Mouse (Mus musculus) heart, postnatal 10 days (tissue): ENCODE data around the gene Bysl. TPM values are rescaled to one million over a fixed set of nuclear protein-coding genes. Genes with fewer than 3 reads are reported as not detected.
A peak's percentile ranks its signal among the peaks of the same experiment; 100 is the strongest.
"Not testable (repeated sequence)": the region's sequence is repeated elsewhere in the genome, so short reads cannot be mapped to it uniquely, and the experiment has no call there.

Source experiments
- DNase-seq, 2 experiments: peaks; one replicate each; pipeline ENCODE4 v3.0.0; 2021
- intact Hi-C: fragments of 180-260 bp; cut with DNase I; formaldehyde crosslinking; loops from one replicate; pipeline ENCODE4 v1.15.1; 2025
- total RNA-seq, 2 experiments: library from RNA; stranded (reverse); gene quantifications; 2 replicates each; pipeline ENCODE4 v1.2.3; 2021

The Bysl gene
- total RNA-seq, 2 experiments from 2014 or later: 17.2 to 19.0 TPM

DNA sequence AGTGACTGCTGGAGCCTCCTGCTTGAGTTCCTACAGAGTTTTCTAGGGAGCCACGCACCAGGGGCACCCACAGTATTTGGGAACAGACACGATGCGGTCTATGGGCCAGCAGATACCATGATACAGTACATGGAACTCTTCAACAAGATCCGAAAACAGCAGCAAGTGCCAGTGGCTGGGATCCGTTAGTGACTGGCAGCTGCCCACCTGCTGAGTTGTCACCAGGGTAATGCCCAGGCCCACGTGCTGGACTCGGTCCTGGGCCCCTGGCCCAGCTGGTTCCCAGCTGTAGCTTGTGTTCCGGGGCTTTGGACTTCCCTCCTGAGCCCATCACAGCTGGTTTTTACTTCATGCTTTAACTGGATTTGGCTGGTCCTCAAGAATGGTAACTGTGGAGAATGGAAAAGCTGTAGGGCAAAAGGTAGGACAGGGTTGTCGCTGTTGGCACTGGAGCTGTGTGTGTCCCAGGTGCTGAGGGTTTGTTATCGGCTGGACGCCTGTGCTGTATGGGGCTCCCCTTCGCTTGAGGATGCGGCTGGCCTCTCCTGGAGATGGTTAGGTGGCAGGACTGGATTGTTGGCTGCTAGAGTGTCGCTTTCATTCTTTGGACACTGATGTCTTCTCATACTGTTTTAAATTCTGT lies 11.7 kb upstream of the Bysl start:
- intact Hi-C loops: no loop called here

DNA sequence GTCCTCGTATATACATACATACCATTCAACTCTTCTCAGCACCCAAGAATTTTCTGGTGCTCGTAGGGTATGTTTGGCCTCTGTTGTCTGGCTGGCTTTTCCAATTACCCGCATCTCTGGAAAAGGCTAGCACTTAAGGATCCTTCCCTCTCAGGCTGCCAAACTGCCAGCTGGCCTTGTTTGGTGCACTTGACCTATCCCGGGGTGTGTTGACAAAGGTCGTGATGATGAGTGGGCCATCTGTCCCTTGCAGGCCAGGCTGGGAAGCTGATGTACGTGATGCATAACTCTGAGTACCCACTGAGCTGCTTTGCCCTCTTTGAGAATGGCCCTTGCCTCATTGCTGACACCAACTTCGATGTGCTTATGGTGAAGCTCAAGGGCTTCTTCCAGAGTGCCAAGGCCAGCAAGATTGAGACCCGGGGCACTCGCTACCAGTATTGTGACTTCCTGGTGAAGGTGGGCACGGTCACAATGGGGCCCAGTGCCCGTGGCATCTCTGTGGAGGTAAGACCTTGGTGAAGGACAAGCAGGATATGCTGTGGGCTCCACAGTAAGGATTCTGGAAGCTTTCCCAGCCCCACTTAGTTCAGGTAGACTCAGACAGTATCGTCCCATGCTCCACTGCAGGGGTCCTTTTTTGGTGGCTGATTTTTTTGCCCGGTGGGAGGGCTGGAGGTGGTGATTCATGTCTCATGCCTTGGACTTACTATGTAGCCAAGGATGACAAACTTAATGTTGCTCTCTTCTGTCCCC lies 7.4 kb upstream of the Bysl start:
- intact Hi-C loops: no loop called here
- no peak for DNase-seq

More for the DNA sequence above, 11.7 kb upstream of the Bysl start:
- DNase-seq: no peak

DNA sequence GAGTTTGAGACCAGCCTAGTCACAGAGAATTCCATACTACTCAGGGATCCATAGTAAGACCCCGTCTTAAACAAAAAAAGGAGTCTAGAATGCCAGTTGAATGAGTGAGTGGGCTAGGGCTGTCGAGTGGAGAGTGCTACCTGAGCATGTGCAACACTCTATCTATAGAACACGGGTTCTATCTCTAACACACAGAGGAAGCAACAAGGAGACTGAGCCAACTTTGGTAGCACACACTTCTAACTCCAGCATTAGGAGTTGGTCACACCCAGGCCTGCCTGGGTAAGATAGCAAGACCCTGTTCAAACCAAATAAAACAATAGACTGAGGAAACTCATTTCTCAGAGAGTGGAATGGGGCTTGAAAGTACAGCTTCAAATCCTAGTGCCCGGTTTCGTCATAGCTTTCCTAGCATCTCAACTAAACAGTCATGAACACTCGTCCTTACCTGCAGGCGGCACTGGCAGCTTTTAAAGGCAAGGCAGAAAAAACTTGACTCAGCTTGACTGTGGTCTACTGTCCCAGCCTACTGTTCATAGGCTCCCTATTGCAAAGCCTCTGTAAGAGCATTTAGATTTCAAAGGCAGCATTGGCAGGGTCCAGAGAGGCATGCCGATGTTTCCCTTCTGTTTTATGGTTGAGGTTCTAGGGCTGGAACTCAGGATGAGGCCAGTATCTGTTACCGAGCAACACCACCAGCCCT lies 6.5 kb upstream of the Bysl start:
- DNase-seq: no peak
- intact Hi-C loops: no loop called here

DNA sequence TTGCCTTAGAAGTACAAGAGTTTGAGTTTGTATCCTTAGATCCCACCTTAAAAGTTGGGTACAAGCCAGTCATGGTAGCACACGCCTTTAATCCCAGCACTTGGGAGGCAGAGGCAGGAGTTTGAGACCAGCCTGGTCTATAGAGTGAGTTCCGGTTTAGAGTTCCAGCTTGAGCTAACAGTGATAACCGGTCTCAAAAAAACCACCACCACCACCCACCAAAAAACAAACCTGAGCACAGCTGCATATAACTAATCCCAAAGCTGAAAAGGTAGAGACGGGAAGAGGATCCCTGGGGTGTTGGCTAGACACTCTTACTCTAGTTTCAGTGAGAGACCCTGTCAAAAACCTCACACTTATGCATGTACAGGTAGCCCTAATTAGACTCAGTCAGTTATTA lies 5.4 kb upstream of the Bysl start:
- DNase-seq: no peak
- intact Hi-C loops: no loop called here

DNA sequence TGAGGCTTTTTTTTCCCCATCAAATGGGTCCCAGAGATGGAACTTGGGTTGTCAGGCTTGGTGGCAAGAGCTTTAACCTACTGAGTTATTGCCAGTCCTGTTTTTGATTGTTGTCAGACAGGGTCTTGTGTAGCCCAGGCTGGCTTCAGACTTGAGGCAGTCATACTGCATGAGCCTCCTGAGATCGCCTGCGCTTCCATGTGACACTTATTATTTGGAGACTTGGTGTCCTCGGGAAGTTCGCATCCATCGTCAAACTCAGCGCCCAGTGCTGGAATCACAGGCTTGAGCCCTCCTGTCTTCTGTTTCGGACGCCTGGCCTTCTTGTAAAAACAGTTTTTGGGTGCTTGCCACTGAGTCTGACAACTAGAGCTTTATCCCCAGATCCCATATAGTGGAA lies 4.8 kb upstream of the Bysl start:
- intact Hi-C loops: no loop called here
- no peak for DNase-seq

DNA sequence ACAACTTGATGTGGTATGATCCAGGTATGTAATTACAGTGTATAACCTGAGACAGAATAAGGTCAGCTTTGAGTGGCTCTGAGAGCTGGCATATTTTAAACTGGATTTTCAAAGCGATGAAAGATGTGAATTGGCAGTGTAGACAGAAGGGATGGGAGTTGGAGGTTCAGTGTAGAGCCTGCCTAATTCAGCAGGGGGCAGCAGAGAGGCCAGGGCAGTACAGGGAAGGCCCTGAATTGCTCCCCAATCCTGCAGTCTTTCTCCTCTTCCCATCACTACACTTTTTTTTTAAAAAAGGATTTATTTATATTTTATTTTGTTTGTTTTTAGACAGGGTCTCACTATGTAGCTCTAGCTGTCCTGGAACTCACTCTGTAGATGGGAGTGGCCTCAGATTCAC lies 2.7 kb upstream of the Bysl start:
- DNase-seq: peak; percentile 34 to 58
- intact Hi-C loops: loop anchor here (5.0 kb wide), 2 partner anchors 63 to 242 kb away; no protein-coding TSS in a partner anchor

DNA sequence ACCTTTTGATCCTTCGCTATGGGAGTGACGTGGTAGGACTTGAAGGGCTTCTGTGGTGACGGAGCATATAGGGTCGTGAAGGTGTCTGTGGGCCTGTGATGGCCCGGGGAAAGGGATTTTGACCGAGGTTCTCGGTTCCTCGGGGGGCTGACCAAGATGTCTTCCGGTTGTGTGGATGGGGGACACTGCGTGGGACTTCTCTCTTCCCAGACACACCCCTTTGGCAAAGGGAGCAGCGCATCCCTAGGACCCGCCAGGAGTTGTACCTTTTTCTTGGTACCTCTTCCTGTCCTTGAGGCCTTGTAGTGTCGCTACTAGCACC lies 330 bp upstream of the Bysl start:
- no peak for DNase-seq
- intact Hi-C loops: loop anchor here (5.0 kb wide), 2 partner anchors 66 to 239 kb away; no protein-coding TSS in a partner anchor

DNA sequence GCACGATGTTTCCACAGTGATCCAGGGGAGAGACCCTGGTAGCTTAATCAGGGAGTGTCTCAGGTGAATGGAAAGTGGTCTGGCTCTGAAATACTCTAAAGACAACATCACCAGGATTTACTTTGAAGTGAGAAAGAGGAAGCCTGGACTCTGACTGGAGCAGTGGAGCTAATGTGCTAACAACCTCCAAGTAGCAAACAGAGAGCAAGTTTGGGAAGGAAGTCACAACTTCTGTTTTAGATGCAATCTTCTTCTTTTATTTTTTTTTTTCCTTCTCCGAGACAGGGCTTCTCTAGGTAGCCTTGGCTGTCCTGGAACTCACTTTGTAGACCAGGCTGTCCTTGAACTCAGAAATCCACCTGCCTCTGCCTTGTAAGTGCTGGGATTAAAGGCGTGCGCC lies 2.1 kb downstream of the Bysl start:
- intact Hi-C loops: no loop called here

DNA sequence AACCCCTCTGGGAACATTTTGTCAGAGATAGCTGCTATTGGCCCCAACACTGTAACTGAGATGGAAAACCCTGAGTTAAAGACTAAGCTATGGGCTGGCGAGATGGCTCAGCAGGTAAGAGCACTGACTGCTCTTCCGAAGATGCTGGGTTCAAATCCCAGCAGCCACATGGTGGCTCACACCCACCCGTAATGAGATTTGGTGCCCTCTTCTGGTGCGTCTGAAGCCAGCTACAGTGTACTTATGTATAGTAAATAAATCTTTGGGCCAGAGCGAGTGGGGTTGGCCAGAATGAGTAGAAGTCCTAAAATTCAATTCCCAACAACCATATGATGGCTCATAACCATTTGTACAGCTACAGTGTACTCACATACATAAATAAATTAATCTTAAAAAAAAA lies 5.1 kb downstream of the Bysl start:
- intact Hi-C loops: no loop called here
- peak; percentile 25 to 26 for DNase-seq

More for the DNA sequence above, 2.1 kb downstream of the Bysl start:
- no peak for DNase-seq

DNA sequence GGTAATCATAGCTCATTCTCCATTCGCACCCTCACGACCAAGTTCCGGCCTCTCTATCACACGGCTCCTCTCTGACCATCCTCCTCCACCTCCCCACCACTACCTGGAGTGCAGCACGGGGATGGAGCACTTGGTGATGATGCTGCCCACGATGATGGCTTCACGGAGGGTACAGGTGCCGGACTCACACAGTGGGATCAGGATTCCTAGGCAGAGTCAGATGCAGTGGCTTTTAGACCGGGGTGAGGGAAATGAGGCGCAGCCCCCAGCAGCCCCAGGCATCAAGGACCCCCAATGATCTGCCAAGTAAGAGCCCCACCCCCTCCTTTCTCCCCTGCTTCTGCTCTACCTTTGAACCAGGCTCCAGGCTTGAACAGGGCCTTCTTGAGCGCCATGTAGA lies 9.0 kb downstream of the Bysl start:
- DNase-seq: no peak
- intact Hi-C loops: no loop called here

GRCm38 (mm10) chr17:47601389-47601755 lies 9.9 kb downstream of the Bysl start:
- no peak for DNase-seq
- intact Hi-C loops: no loop called here

DNA sequence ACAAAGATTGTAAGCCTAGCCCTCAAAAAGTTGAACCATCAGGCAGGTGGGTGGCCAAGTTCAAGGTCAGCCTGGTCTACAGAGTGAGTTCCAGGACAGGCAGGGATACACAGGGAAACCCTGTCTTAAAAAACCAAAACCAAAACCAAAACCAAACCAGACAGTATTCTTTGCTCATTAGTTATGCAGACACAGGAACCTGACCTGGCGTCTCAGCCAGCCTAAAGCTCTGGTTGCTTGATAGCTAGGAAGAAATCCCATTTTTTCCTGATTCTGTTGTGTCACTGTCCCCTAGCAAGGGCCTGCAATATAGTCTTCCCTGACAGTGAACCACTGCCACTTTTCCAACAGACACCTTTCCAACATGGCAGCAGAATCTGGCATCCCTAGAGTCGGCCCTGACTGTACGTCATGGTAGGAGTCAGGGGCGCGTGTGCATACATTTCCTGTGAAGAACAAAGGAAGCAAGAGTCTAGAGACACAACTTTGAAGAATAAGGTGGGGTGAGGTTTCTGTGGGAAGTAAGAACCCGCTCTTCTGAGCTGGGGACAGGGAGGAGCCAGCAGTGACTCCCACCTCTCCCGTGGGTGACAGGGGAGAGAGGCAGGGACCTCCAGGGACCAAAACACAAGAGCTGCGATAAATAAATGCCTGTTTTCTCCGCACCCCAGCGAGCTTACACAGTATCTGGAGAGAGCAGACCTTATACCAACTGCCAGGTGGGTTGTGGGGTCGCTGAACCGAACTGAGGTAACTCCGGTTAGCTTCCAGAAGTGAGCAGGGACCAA lies 10.5 kb downstream of the Bysl start:
- DNase-seq: no peak
- intact Hi-C loops: no loop called here

GRCm38 (mm10) chr17:47599511-47600297 lies 11.6 kb downstream of the Bysl start:
- DNase-seq: peak; percentile 48 to 52
- intact Hi-C loops: no loop called here

- peak in 1 of 2 experiments; percentile 7 for DNase-seq
- intact Hi-C loops: not testable (repeated sequence)
Measured at GRCm38 (mm10) chr17:47598580-47599304, 12.6 kb downstream of the Bysl start.

DNA sequence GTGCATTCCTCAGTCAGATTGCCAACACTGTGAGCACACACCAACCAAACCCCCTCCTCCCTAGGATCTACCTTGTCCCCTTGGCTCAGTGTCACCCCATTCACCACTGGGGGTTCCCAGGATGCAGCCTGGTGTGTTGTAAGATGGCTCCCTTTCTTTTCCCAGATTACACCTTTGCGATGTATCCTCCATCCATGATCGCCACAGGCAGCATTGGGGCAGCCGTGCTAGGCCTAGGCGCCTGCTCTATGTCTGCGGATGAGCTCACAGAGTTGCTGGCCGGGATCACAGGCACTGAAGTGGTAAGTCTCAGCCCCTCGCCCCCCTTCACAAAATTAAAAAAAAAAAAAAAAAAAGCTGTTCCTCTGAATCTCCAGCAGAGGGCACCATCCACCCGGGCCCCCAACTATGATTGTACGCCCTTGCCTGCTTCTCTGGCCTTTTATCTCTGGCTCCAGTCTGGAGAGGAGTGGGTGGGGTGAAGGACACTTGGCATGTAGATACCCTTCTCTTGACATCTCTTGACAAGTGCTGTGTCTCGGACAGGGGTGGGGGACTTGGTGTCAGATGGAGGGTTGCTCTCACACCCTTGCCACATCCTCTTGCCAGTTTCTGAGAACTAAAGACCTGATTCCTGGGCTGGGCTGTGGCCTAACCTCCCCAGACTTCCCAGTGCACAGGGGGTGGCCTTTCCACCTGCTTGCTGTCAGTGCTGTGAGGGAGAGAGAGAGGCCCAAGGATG lies 13.3 kb downstream of the Bysl start:
- peak; percentile 53 to 76 for DNase-seq
- intact Hi-C loops: no loop called here

DNA sequence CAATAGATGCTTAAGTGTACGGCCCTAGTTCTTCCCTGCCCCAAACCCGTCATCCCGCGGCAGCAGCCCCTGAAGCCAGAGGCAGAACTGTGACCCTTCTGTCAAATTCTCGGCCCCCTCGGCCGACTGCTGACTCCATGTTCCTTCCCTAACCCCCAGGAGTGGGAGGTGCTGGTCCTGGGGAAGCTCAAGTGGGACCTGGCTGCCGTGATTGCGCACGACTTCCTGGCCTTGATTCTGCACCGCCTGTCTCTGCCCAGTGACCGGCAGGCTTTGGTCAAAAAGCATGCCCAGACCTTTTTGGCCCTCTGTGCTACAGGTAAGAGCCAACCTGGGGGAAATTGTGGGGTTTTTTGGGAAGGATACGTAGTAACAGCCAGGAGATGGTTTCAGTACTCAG lies 14.0 kb downstream of the Bysl start:
- intact Hi-C loops: no loop called here
- DNase-seq: peak; percentile 21 to 26

- intact Hi-C loops: loop anchor here (1.0 kb wide), 1 partner anchor 86 kb away; no protein-coding TSS in a partner anchor
- peak in 1 of 2 experiments; percentile 23 for DNase-seq
Measured at GRCm38 (mm10) chr17:47596839-47597164, 14.5 kb downstream of the Bysl start.

- DNase-seq: peak; percentile 28 to 41
- intact Hi-C loops: loop anchor here (1.0 kb wide), 1 partner anchor 85 kb away; no protein-coding TSS in a partner anchor
Measured at GRCm38 (mm10) chr17:47596162-47596838, 15.0 kb downstream of the Bysl start.
